Mouse (Mus musculus): ENCODE results near the gene Snx29. TPM values are rescaled to one million over a fixed set of nuclear protein-coding genes. Genes with fewer than 3 reads are reported as not detected.
A peak's percentile ranks its signal among the peaks of the same experiment; 100 is the strongest.
"Not testable (repeated sequence)": the region's sequence is repeated elsewhere in the genome, so short reads cannot be mapped to it uniquely, and the experiment has no call there.

The Snx29 gene
- total RNA-seq, 4 experiments from 2014 or later = 7.4 to 11.8 (median 10.2) TPM

DNA sequence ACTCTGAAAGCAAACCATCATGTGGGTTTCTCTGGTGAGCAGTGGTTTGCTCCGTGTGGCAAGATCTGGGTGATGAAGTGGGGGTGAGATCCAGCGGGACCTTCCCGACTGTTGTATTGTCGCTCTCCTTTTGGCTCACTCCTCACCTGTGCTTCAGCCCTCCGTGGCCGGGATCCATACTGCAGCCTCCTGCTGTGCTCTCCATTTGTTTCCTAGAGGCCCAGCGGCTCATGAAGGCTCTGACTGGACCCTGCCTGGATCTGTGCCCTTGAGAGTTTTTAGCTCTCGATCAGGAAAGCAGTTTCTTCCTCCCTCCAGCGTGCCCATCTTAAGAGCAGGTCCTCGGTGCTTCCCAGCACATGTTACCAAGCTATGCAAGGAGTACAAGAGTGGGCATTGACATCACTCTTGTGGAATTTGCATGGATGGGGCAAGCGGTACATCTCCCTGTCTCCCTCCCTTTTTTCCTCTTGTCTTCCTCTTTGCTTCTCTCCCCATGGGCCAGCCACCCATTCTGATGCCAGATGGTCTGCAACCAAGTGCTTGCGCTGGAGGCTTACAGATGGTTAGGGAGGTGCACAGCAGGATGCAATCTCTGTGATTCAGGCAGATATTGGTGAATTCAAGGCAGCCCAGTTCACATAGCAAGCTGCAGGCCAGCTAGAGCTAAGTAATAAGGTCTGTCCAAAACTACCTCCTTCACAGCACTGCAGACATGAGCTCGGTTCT is 207.9 kb downstream of the Snx29 start:
- no peak for DNase-seq (ENCODE audit: low spot score in 2 of 2)

GRCm38 (mm10) chr16:11531441-11531840 is 208.7 kb downstream of the Snx29 start:
- no peak for DNase-seq (ENCODE audit: low spot score in 2 of 2)

DNA sequence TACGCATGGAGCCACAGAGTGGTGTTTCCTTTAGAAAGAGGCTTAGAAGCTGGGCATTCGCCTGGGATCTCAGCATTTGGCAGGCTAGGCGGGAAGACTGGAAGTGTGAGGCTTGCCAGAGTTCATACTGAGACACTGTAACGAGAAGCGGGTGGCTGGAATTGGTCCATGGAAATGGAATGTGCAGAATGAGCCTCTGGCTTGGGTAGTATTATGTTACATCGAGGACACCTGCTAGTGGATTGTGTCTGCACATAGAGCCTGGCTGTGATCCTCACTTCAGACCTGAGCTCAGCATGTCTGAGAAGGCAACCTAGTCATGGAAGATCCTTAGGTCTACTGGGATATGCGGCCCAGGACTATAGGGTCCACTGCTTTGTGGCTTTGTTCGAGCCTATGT is 209.9 kb downstream of the Snx29 start:
- peak; percentile 86 to 91 for DNase-seq (ENCODE audit: low spot score in 2 of 2)

- no peak for DNase-seq (ENCODE audit: low spot score in 2 of 2)
Measured at GRCm38 (mm10) chr16:11533441-11533840, 210.7 kb downstream of the Snx29 start.

DNA sequence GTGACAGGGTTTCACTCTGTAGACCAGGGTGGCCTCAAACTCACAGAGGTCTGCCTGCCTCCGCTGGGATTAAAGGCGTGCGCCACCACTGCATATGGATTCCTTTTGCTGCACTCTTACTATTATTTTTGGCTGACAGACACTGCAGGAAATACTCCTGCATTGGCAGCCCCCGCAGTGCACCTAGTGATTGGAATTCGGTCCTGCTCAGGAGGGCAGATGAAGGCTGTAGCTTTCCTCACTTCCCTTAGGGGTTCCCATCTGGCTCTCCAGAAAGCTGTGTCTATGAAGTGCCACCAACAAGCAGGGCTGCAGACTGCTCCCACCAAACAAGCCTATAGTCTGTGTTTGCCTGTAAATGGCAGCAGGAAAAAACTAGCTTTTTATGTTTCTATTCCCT is 215.0 kb downstream of the Snx29 start:
- DNase-seq (ENCODE audit: low spot score in 2 of 2) = no peak

DNA sequence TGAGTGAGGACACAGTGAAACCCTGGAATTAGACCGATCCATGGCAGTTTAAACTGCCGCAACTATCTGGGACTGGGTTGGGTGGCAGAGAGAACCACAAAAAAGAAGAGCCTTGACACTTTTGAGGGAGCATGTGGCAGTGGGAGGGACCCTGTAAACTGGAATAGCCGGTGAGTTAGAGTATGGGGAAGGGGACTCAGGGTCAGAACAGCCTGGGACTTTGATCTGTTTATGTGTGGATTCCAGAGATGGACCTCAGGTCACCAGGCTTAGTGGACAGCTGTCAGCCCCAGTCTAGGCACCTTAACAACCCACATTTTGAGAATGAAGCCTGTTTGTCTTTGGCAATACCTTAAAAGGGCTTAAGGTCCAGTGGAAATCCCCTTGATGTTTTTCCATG is 215.5 kb downstream of the Snx29 start:
- no peak for DNase-seq (ENCODE audit: low spot score in 2 of 2)

DNA sequence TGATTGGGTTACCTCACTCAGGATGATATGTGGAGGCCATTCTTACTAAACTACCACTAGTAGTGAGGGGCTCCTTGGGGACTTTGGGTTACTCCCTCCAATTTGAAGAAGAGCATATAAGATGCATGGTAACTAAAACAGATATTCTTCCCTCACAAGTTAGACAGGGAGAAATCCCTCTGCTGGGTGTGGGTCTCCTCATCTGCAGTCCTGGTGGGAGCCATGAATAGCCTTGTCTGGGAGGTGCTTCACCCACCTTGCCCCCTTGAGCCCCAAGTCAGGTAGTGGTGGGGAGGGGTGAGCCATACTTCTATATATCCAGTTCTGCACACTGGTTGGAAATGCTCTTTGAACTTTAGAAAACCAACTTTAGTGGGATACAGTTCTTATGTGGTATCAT is 218.3 kb downstream of the Snx29 start:
- no peak for DNase-seq (ENCODE audit: low spot score in 2 of 2)

DNA sequence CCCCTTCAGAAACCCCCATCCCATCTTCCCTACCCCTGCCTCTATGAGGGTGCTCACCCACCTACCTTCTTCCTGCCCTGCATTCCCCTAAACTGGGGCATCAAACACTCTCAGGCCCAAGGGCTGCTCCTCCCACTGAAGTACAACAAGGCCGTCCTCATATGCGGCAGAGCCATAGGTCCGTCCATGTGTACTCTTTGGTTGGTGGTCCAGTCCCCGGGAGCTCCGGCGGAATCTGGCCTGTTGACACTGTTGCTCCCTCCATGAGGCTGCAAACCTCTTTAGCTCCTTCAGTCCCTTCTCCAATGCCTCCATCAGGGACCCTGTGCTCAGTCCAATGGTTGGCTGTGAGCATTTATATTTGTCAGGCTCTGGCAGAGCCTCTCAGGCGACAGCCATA is 219.1 kb downstream of the Snx29 start:
- DNase-seq (ENCODE audit: low spot score in 2 of 2) = no peak

DNA sequence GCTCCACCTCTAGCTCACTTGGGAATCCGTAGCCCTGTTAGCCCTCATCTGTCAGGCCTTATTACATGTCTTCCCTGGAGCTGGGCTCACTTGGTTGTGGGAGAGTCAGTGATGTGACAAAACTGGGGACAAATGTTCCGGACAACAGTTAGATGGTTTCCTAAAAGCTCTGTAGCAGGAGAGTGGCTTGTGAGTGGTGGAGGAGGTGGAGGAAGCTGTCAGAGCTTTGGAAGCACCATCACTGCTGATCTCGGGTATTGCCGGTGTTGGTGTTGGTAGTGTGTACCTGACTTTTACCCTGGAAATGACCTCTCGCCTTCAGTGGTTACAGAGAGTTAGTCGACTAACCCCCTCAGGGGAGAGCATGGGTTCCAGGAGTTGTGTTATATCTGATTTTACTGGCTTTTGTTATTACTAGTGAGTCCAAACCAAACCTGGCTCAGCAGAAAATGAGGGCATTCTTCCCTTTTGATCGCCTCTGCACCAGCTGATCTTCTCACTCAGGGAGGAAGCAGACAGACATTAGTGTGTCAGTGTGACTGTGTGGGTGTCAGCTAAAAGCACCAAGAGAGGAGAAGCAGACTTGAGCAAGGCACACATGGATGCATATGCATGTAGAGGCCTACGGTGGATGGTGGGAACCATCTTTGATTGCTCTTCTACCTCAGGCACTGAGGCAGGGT is 227.5 kb downstream of the Snx29 start:
- no peak for DNase-seq (ENCODE audit: low spot score in 2 of 2)

- no peak for DNase-seq (ENCODE audit: low spot score in 2 of 2)
Measured at GRCm38 (mm10) chr16:11561714-11562113, 239.0 kb downstream of the Snx29 start.

DNA sequence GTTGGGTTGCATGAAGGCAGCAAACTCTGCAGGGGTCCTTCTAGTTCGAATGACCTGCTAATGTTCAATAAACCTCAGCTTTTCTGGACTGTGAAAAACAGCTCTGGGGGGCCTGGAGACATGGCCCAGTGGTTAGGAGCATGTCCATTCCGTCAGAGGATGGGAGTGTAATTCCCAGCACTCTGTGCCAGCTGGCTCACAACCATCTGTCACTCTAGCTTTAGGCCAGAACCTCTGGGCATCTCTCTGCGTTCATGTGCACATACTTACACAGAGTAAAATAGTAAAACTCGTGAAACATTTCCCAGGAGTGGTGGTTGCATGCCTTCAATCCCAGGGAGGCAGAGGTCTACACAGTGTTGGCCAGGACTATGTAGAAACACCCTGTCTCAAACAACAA is 241.1 kb downstream of the Snx29 start:
- DNase-seq (ENCODE audit: low spot score in 2 of 2) = no peak

DNA sequence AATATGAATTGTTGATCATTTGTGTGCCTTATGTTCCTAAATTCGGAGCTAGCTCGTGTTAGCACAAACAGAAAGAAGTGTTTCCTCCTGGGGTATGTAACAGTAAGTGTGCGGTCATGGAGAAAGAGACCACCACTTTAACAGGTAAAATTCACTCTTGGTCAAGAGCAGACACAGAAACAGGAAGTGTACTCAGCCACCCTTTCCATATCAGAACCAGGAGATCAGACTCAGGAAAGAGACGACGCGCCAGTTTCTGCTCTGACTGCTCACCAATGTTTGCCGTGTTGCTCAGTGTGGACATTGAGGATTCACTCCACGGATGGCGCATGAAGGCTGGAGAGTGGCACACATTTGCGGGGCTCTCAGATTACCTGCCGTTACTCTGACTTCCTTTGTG is 242.4 kb downstream of the Snx29 start:
- DNase-seq (ENCODE audit: low spot score in 2 of 2) = no peak

DNA sequence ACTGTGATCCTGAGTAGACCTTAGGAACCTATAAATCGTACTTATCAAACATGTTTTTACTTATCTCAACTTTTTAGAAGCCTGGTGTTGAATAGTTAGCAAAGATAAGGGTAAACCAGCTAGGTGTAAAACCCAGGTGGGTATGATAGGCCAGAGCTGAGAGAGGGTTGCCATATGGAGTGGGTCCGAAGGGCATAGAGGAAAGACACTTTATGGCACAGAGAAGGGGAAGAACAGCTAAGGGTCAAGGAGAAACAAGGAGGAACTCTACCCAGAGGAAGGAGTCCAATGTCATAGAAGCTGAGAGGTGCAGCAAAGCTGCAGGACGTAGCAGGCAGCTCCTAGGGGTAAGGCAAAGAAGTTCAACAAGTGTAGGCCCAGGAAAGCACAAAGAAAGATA is 244.9 kb downstream of the Snx29 start:
- DNase-seq (ENCODE audit: low spot score in 2 of 2) = no peak

DNA sequence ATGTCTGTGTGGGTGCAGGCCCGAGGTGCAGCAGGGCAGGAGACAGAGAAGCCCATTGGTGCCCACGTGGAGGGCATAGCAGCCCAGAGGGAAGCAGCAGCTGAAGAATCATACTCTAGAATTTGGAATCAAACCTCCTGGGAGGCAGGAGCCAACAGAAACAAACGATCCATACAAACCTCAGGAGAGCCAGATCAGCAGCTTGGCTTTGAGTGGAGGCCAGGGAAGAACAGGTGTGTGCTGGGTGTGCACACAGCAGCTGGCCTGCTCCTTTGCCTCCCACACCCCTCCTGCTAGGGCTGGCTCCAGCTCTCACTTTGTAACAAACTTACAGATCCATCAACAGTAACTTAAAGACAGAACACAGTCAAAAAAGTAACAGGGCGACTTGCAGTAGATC is 245.4 kb downstream of the Snx29 start:
- peak in 1 of 2 experiments; percentile 11 for DNase-seq (ENCODE audit: low spot score in 2 of 2)

- DNase-seq (ENCODE audit: low spot score in 2 of 2) = no peak
Measured at GRCm38 (mm10) chr16:11568601-11569000, 245.9 kb downstream of the Snx29 start.

- DNase-seq (ENCODE audit: low spot score in 2 of 2) = no peak
Measured at GRCm38 (mm10) chr16:11569127-11569526, 246.4 kb downstream of the Snx29 start.

DNA sequence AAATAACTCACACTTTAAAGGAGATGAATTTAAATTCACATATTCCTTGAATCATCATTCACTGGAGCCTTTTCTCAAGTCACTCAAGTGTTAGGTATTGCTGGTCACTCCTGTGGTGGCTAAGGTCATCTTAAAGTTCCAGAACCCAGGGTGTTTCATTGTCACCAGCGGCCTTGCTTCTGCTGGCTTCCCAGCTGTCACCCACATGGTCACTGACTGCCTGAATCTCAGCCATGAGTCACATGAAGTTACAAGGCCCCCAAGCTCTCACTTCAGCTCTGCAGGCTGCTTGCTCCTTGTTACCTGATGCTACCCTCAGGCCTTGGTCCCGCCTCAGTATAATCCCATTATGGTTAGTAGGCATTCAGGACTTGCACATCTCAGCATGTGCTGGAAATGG is 247.4 kb downstream of the Snx29 start:
- DNase-seq (ENCODE audit: low spot score in 2 of 2) = no peak

DNA sequence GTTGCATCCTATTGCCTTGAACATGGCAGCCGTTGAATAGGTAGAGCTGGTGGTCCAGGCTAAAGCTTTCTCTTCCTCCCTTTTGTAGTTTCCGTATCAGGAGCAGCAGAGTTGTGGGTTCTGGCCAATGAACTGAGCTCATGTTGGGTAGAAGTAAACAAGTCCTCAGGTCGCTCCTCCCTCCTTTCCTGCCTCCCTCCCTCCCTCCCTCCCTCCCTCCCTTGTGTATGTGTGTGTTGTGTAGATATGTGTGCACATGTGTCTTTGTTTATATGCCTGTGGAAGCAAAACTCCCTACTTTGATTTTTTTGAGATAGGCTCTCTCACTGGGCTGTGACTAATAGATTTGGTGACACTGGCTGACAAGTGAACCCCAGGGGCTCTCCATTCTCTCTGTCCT is 251.8 kb downstream of the Snx29 start:
- DNase-seq (ENCODE audit: low spot score in 2 of 2) = no peak

DNA sequence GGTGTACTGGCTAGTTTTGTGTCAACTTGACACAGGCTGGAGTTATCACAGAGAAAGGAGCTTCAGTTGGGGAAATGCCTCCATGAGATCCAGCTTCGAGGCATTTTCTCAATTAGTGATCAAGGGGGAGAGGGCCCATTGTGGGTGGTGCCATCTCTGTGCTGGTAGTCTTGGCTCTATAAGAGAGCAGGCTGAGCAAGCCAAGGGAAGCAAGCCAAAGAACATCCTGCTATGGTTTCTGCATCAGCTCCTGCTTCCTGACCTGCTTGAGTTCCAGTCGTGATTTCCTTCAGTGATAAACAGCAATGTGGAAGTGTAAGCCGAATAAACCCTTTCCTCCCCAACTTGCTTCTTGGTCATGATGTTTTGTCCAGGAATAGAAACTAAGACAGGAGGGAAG is 253.0 kb downstream of the Snx29 start:
- DNase-seq (ENCODE audit: low spot score in 2 of 2) = not testable (repeated sequence)

DNA sequence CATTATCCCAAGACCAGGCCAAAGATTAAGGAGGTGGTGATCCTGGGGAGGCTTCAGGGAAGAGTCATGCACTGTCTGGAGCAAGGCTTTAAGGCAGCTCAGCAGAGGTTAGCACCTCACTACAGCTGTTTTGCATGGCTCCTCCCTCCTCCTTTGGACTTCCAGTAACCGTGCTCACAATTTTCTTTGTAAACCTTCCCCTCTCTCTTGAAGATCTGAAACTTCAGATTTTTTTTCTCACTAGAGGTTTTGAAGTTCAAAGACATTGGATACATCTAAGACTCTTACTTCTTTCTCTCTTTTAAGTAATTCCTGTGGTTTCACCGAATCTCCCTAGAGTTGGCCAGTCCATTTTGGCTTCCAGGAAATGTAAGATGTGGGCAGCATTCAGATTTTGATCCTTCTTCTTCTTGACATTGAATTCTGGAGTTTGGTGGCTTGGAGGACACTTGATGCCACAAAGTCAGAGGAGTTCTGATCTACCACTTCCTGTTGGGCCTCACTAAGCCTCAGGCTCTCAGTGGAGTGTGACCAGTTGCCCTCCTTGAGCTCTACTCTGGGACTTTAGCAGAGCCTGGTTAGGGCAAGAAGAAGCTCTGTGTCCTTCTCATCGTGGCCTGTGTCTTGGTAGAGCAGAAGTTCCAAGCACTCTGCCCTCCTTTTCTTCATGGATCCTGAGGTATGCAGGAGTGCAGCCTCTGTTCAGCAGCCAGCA is 255.0 kb downstream of the Snx29 start:
- DNase-seq (ENCODE audit: low spot score in 2 of 2) = no peak

DNA sequence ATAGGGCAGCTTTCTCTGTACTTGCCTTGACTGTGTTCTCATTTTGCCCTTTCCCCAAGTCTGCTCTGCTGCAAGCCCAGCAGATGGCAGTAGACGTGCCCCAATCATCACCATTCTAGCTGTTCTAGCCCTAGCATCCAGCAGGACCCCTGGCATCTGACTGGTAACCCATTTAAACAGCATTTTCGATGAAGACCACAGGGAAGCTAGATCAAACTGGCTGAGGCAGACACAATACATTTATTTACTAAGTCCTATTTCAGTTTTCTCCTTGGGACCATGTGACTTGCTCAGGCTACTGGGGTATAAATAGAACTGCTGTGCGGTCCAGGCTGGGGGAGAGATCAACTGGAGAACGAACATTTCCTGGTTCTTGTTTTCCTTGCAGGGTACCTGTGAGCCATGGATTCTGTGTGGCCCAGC is 257.0 kb downstream of the Snx29 start:
- peak; percentile 10 to 22 for DNase-seq (ENCODE audit: low spot score in 2 of 2)

DNA sequence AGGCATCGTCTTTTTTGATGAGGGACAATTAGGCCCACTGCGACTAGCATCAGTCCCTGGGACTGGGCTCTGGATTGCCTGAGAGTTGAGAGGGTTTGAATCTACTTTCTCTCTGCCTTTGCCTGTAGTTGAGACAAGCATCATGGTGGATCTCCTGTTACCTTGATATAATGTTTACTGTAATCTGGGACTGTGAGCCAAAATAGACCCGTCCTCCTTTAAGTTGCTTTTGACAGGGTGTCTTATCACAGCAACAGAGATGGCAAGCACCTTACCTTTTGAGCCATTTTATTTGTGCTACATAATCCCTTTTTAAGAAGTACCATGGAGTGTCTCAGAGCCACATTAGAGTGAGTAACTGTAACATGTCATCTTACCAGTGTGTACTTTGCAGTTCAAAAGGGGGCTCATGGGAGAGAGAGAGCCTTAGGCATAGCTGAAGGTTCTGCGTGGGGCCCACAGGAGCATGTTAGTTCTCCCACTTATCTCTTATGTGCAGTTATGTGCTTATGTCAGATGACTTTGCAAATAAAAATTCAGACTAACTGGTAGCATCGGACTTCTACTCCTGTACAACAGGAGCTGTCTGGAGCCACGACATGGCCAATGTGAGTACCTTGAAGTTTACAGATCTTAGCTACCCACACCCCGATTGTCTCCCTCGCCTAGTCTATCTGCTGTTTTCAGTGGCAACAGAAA is 261.4 kb downstream of the Snx29 start:
- DNase-seq (ENCODE audit: low spot score in 2 of 2) = no peak

All from gastrocnemius, adult 8-10 months (tissue).